Mouse (Mus musculus): ENCODE results near the gene Epha3. TPM values are rescaled to one million over a fixed set of nuclear protein-coding genes. Genes with fewer than 3 reads are reported as not detected.

The Epha3 gene
- polyA plus RNA-seq, 1 experiment: 1.0 TPM

DNA sequence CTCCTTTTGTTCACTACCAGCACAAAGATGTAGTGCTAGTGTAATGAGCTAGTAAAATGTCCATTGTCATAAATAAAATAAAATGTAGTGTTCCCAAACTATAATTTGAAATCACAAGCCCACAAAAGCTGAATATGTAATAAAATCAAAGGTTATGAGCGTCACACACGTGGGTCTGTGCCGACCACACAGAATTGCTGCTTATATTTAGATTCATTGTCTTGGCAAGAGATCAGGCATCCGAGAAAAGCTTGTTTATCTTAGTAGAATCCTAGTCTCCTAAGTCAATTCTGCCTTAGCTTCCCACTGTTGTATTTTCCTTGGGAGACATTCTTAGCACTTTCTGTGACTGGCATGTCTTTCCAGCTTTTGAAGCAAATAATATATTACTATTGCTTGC, 294.2 kb downstream of the Epha3 start:
- Histone ChIP-seq H3K4me3 (ENCODE audit: control insufficient read depth, low read depth, low read length) (no peak overlapping the region), H3K27me3 (ENCODE audit: control insufficient read depth, insufficient read depth, low read length) (no peaks in the 10 kb centered on the region), H3K27ac (ENCODE audit: control insufficient read depth, insufficient read depth, low read depth, low read length) (no peak overlapping the region), H3K36me3 (ENCODE audit: control insufficient read depth, insufficient read depth, low read length) (no peaks in the 10 kb centered on the region), H3K4me1 (ENCODE audit: control insufficient read depth, insufficient read depth, low read length) (no peaks in the 10 kb centered on the region; the same call in 1 of the 2 replicates)
- TF ChIP-seq POLR2A (IDR thresholded peaks at IDR 0.05; ENCODE audit: control insufficient read depth, low read depth, low read length) (no peak), CTCF (IDR thresholded peaks at IDR 0.05; ENCODE audit: control insufficient read depth, insufficient read depth, insufficient replicate concordance, low read depth, low read length) (no peak)

DNA sequence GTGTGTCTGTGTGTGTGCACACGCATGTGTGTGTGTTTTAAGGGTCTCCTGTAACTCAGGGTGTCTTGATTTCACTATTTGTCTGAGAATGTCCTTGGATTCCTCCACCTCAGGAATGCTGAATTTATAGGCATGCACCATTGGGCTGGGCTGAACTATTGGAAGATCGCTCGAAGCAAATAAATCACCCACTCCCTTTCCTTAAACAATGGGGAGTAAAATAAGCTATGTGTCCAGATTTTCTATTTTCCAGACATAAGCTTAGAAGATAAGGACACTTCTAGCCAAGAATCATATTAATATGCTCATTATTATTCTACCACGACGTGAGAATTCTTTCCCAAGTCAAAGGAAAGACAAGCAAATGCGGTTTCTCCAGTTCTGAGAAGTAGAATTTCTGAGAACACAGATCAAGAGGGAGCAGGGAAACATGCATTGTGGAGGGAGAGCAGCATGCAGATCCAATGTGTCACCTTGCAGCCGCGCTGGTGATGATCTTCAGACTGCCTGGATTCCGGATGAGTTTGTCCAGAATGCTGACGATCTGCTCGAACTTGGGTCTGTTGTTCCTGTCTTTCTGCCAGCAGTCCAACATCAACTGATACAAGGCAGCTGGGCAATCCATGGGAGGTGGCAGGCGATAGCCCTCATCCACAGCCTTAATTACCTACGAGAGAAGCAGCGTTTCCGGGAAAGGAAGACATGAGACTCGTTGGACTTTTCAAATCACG, 297.7 kb downstream of the Epha3 start:
- Histone ChIP-seq H3K4me1 (ENCODE audit: control insufficient read depth, insufficient read depth, low read length) (no peaks in the 10 kb centered on the region; the same call in 1 of the 2 replicates), H3K27ac (ENCODE audit: control insufficient read depth, insufficient read depth, low read depth, low read length) (no peak overlapping the region)
- TF ChIP-seq CTCF (IDR thresholded peaks at IDR 0.05; ENCODE audit: control insufficient read depth, insufficient read depth, insufficient replicate concordance, low read depth, low read length): no peak
- no peak for TF ChIP-seq POLR2A (IDR thresholded peaks at IDR 0.05; ENCODE audit: control insufficient read depth, low read depth, low read length)

DNA sequence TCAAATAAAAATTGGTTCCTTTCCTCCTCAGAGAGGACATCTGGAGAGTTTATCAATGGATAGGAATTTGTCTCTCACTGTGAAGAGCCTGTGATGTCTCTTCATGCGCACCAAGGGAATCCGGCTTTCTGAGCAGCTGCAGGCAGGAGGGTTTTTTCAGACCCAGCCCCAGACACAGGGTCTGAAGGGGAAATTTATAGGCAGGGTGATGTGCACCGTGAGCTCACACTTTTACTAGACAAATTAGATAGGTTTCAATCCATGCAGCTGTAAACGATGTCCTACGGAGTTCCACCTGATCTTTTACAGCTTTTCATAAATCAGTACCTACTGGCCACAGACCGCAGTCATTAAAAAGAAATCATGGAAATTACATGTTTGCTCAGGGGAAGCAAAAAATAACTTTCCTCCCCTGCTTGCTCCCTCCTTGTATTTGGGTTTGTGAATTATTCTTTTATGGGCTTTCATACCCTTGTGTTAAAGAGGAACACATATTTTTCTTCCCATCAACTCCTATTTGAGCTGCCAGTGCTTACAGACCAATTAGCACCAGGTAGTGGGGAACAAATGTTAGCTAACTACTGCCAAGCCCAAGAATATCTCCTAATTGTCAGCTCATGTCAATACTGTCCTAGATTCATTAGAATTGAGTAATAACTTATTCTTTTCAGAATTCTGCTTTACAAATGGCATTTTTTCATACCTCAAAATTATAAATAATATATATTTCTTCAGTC, 307.4 kb downstream of the Epha3 start:
- Histone ChIP-seq H3K4me3 (ENCODE audit: control insufficient read depth, low read depth, low read length) (no peak overlapping the region), H3K4me1 (ENCODE audit: control insufficient read depth, insufficient read depth, low read length) (no peaks in the 10 kb centered on the region), H3K27ac (ENCODE audit: control insufficient read depth, insufficient read depth, low read depth, low read length) (no peak overlapping the region), H3K27me3 (ENCODE audit: control insufficient read depth, insufficient read depth, low read length) (no peaks in the 10 kb centered on the region), H3K36me3 (ENCODE audit: control insufficient read depth, insufficient read depth, low read length) (no peaks in the 10 kb centered on the region)
- TF ChIP-seq CTCF (IDR thresholded peaks at IDR 0.05; ENCODE audit: control insufficient read depth, insufficient read depth, insufficient replicate concordance, low read depth, low read length): no peak
- no peak for TF ChIP-seq POLR2A (IDR thresholded peaks at IDR 0.05; ENCODE audit: control insufficient read depth, low read depth, low read length)

More for the DNA sequence above, 297.7 kb downstream of the Epha3 start:
- Histone ChIP-seq H3K4me3 (ENCODE audit: control insufficient read depth, low read depth, low read length) (no peak overlapping the region), H3K27me3 (ENCODE audit: control insufficient read depth, insufficient read depth, low read length) (no peaks in the 10 kb centered on the region), H3K36me3 (ENCODE audit: control insufficient read depth, insufficient read depth, low read length) (no peaks in the 10 kb centered on the region)

DNA sequence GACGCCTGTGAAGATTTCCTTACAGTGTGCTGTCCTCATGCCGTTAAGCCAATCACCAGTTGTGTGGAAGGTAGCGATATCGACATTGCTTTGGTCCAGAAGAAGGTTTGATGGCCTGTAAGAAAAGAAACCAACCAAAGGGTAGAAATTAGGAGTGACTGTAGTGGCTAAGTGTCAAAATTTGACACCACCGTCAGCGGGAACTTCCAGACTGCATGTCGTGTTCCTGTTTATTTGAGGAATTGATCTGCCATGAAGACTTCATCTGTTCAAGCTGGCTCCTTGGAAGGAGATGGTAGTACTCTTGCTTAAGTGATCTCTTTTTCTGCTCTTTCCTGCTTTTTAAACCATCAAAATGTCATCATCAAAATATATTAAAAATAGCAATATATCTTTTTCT, 311.4 kb downstream of the Epha3 start:
- TF ChIP-seq CTCF (IDR thresholded peaks at IDR 0.05; ENCODE audit: control insufficient read depth, insufficient read depth, insufficient replicate concordance, low read depth, low read length): no peak
- no peak for TF ChIP-seq POLR2A (IDR thresholded peaks at IDR 0.05; ENCODE audit: control insufficient read depth, low read depth, low read length)
- no peaks in the 10 kb centered on the region for H3K4me1 ChIP-seq (ENCODE audit: control insufficient read depth, insufficient read depth, low read length)
- H3K4me3 ChIP-seq (ENCODE audit: control insufficient read depth, low read depth, low read length): no peak overlapping the region
- H3K27me3 ChIP-seq (ENCODE audit: control insufficient read depth, insufficient read depth, low read length): no peaks in the 10 kb centered on the region
- H3K27ac ChIP-seq (ENCODE audit: control insufficient read depth, insufficient read depth, low read depth, low read length): no peak overlapping the region
- H3K36me3 ChIP-seq (ENCODE audit: control insufficient read depth, insufficient read depth, low read length): no peaks in the 10 kb centered on the region

DNA sequence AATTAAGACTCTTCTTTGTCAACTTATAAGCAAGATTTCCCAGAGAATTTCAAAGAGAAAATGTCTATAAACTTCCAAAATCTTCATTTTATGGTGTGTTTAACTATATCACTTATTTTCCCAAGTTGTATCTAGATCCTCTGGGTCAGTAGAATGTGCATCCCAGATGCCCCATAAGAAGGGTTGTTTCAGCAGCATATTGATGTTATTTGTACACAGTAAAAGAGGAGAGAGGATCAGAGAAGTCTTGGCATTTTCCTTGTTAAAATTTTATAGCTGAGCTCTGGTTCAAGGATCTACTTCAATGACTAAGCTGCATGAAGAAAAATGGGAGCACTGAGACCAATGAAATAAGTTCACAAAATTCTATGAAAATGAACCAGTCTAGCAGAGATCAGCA, 324.5 kb downstream of the Epha3 start:
- TF ChIP-seq CTCF (IDR thresholded peaks at IDR 0.05; ENCODE audit: control insufficient read depth, insufficient read depth, insufficient replicate concordance, low read depth, low read length) (no peak), POLR2A (IDR thresholded peaks at IDR 0.05; ENCODE audit: control insufficient read depth, low read depth, low read length) (no peak)

DNA sequence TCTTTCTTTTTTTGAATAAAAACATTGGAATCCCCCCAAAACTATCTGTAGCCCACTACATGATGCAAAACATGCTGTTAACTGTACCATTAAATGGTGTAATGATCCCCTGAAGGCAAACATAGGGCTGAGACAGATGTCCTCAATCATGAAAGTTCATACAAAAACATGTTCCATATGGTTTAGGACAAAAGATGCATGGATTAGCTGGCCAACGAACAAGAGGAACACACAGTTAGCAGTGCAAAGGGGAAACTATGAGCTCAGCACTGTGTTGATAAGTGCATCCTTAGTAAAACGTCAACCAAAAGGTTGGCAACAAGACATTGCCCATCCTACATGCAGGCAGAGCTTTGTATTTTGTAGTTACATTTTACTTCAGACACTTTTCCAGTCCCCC, 335.2 kb downstream of the Epha3 start:
- Histone ChIP-seq H3K4me3 (ENCODE audit: control insufficient read depth, low read depth, low read length) (no peak overlapping the region), H3K36me3 (ENCODE audit: control insufficient read depth, insufficient read depth, low read length) (no peaks in the 10 kb centered on the region), H3K27me3 (ENCODE audit: control insufficient read depth, insufficient read depth, low read length) (no peaks in the 10 kb centered on the region), H3K4me1 (ENCODE audit: control insufficient read depth, insufficient read depth, low read length) (no peaks in the 10 kb centered on the region), H3K27ac (ENCODE audit: control insufficient read depth, insufficient read depth, low read depth, low read length) (no peak overlapping the region)
- TF ChIP-seq POLR2A (IDR thresholded peaks at IDR 0.05; ENCODE audit: control insufficient read depth, low read depth, low read length): no peak
- TF ChIP-seq CTCF (IDR thresholded peaks at IDR 0.05; ENCODE audit: control insufficient read depth, insufficient read depth, insufficient replicate concordance, low read depth, low read length): no peak

More for the DNA sequence above, 324.5 kb downstream of the Epha3 start:
- Histone ChIP-seq H3K27me3 (ENCODE audit: control insufficient read depth, insufficient read depth, low read length) (no peaks in the 10 kb centered on the region), H3K36me3 (ENCODE audit: control insufficient read depth, insufficient read depth, low read length) (no peaks in the 10 kb centered on the region), H3K4me1 (ENCODE audit: control insufficient read depth, insufficient read depth, low read length) (no peaks in the 10 kb centered on the region), H3K27ac (ENCODE audit: control insufficient read depth, insufficient read depth, low read depth, low read length) (no peak overlapping the region), H3K4me3 (ENCODE audit: control insufficient read depth, low read depth, low read length) (no peak overlapping the region)

DNA sequence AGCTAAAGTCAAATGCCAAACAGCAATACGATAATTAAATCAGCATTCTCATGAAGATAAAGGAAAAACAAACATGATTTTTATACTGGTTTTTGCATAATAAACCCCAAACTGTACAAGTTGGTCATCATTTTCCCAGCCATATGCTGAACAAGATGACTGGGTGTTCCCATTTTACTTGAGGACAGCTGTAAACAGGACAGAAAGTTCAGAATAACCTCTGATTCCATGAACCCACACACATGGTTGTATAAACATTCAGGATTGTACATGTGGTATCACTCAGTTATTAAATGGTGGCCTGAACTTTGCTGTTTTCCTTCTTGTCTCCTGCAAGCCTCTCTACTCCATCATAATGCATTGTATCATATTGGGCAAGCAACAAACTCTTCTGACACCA, 346.3 kb downstream of the Epha3 start:
- TF ChIP-seq POLR2A (IDR thresholded peaks at IDR 0.05; ENCODE audit: control insufficient read depth, low read depth, low read length) (no peak), CTCF (IDR thresholded peaks at IDR 0.05; ENCODE audit: control insufficient read depth, insufficient read depth, insufficient replicate concordance, low read depth, low read length) (no peak)
- no peak overlapping the region for H3K4me3 ChIP-seq (ENCODE audit: control insufficient read depth, low read depth, low read length)
- no peak overlapping the region for H3K27ac ChIP-seq (ENCODE audit: control insufficient read depth, insufficient read depth, low read depth, low read length)
- H3K27me3 ChIP-seq (ENCODE audit: control insufficient read depth, insufficient read depth, low read length): no peaks in the 10 kb centered on the region
- H3K36me3 ChIP-seq (ENCODE audit: control insufficient read depth, insufficient read depth, low read length): no peaks in the 10 kb centered on the region
- H3K4me1 ChIP-seq (ENCODE audit: control insufficient read depth, insufficient read depth, low read length): no peaks in the 10 kb centered on the region

All from testis, adult 2 months (tissue).